Mouse (Mus musculus) heart, postnatal 0 days (tissue): ENCODE measurements around the gene Lrp5.

ENCODE experiments used
- CTCF ChIP-seq: IDR thresholded peaks from 2 replicates; pipeline ENCODE4 v1.5.1; 2016; ENCODE audit warnings: antibody characterized with exemption, control low read depth, low read depth
- EP300 ChIP-seq: IDR thresholded peaks from 2 replicates; pipeline ENCODE4 v1.6.1; 2016; ENCODE audit warnings: antibody characterized with exemption, low read depth

DNA sequence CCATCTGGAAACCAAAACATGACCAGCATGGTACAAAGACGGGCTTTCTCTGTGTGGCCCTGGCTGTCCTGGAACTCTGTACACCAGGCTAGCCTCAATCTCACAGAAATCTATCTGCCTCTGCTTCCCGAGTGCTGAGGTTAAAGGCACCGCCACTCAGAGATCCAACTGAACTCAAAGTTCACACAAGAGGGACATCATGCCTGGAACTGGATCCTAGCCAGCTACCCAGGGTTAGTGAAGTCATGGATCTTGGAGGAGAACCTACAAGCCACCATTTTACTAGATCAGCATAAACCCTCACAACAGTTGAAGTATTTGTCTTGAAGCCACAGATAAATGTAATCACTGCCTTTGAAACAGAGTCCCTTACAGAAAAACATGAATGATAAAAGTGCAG lies 49.6 kb upstream of the Lrp5 start:
- TF ChIP-seq CTCF (no peak), EP300 (no peak)
